8 mouse cellular contexts compared by ENCODE assay signal in the genomic region with DNA sequence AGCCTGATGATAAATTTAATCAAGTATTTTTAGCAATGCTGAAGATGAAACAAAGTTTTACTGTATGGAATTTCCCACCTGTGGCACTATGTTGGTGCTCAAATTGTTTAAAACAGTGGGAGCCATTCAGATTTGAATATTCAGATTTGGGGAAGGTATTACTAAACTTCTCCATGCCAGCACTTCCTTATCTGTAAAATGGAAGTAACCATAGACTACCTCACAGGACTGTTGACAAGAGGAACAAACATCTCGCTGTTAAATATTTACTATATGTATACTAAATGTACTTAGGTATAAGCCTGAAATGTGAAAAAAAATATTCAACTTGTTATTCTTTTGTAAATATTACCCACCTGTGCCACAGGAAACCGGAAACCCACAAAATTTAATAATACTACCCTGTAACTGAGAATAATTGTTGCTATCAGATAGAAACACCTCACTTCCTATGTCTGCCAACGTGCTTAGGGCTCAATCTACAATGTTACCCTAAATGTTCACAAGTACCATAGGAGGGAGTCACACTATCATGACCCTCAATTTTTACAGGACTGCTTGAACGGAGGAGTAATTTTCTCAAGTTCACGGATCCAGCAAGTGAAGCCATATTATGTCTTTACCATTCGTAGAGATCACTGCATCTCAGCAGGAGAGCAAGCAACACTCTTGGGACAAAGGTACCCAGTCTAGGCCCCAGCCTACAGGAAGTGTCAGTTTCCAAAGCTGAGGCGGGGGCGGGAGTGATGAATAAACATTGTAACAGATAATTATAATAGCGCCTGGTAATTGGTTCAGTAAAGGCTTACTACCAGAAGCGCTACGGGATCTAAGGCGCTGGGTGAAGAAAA. TPM values are rescaled to one million over a fixed set of nuclear protein-coding genes. Genes with fewer than 3 reads are reported as not detected.
DNase-seq lines count a peak whose midpoint lies in the region; ATAC-seq and TF ChIP-seq lines count a peak whose summit lies in the region.

No protein-coding gene starts in this region.

- peak overlapping the region; percentile 86 for H3K4me2 ChIP-seq in liver, embryonic 13.5 days
- H3K4me2 ChIP-seq in stomach, embryonic 16.5 days (ENCODE audit: low read depth, low read length), result peak overlapping the region; percentile 58

- H3K27ac ChIP-seq in thymus, adult 2 months (ENCODE audit: control insufficient read depth, insufficient read depth, low read length), result peak overlapping the region; percentile 68
- peak overlapping the region; percentile 94 for H3K27ac ChIP-seq in liver, embryonic 13.5 days
- peak overlapping the region; percentile 71 for H3K27ac ChIP-seq in stomach, embryonic 16.5 days (ENCODE audit: low read length)

- 0 out of 2 replicates have a peak, but pooled peaks have one; percentile 4 for ATAC-seq in cerebellum, adult (ENCODE audit: insufficient number of reproducible peaks, low FRiP score, low TSS enrichment)
- peak; percentile 47 for ATAC-seq in liver, embryonic 13.5 days (ENCODE audit: low read depth)
- peak; percentile 12; the same call in 1 of the 2 replicates for ATAC-seq in stomach, embryonic 16.5 days (ENCODE audit: insufficient read depth, low FRiP score)

- H3K36me3 ChIP-seq in thymus, adult 2 months (ENCODE audit: control insufficient read depth, insufficient read depth, low read length), result peaks cover 21% of the 10 kb centered on the region
- H3K36me3 ChIP-seq in liver, embryonic 13.5 days, result peaks cover 22% of the 10 kb centered on the region
- no peaks in the 10 kb centered on the region; the same call in 1 of the 2 replicates for H3K36me3 ChIP-seq in stomach, embryonic 16.5 days (ENCODE audit: control insufficient read depth, insufficient read depth, low read length)

- H3K4me3 ChIP-seq in thymus, adult 2 months (ENCODE audit: control insufficient read depth, insufficient read depth, low read length), result peak overlapping the region; percentile 94
- H3K4me3 ChIP-seq in liver, embryonic 13.5 days (replicated peaks), result peak overlapping the region; percentile 93
- H3K4me3 ChIP-seq in stomach, embryonic 16.5 days (replicated peaks; ENCODE audit: low read length), result peak overlapping the region; percentile 80

- no peaks in the 10 kb centered on the region for H3K9me3 ChIP-seq in liver, embryonic 13.5 days (replicated peaks)
- no peaks in the 10 kb centered on the region for H3K9me3 ChIP-seq in stomach, embryonic 16.5 days (replicated peaks; ENCODE audit: control insufficient read depth, low read length)

- peak overlapping the region; percentile 94 for H3K9ac ChIP-seq in liver, embryonic 13.5 days
- peak overlapping the region; percentile 87 for H3K9ac ChIP-seq in stomach, embryonic 16.5 days (ENCODE audit: low read length)

- no peak for TF ChIP-seq CTCF in thymus, adult 2 months (IDR thresholded peaks at IDR 0.05; ENCODE audit: borderline replicate concordance, control insufficient read depth, extremely low read depth, insufficient read depth, low read length, poor library complexity)

- H3K27me3 ChIP-seq in thymus, adult 2 months (ENCODE audit: control insufficient read depth, insufficient read depth, low read length), result no peaks in the 10 kb centered on the region
- H3K27me3 ChIP-seq in liver, embryonic 13.5 days, result no peaks in the 10 kb centered on the region
- no peaks in the 10 kb centered on the region for H3K27me3 ChIP-seq in stomach, embryonic 16.5 days (ENCODE audit: control insufficient read depth, insufficient read depth, low read length)

- TF ChIP-seq POLR2A in thymus, adult 2 months (IDR thresholded peaks at IDR 0.05; ENCODE audit: control insufficient read depth, extremely low read depth, insufficient read depth, low read length, poor library complexity), result no peak

- 6% methylated on average over 12 of the region's 12 CpGs for WGBS in thymus, adult 2 months
- 9% methylated on average over 12 of the region's 12 CpGs for WGBS in liver, embryonic 13.5 days (ENCODE audit: insufficient replicate concordance)
- WGBS in stomach, embryonic 16.5 days, result 11% methylated on average over 12 of the region's 12 CpGs

- DNase-seq in cerebellum, adult 18-20 months, result no peak
- no peak for DNase-seq in thymus, adult 2 months
- no peak for DNase-seq in thymus, postnatal 4 days
- DNase-seq in liver, embryonic 13.5 days, result no peak
- no peak for DNase-seq in gastrocnemius, postnatal 25 days
- no peak for DNase-seq in adrenal gland, postnatal 4 days (ENCODE audit: low spot score in 2 of 2)

- 0 out of 2 replicates have a peak, but pooled peaks cover 3% of the 10 kb centered on the region for H3K4me1 ChIP-seq in thymus, adult 2 months (replicated peaks; ENCODE audit: control insufficient read depth, insufficient read depth, low read length)
- peaks cover 40% of the 10 kb centered on the region for H3K4me1 ChIP-seq in liver, embryonic 13.5 days (replicated peaks)
- 0 out of 2 replicates have a peak, but pooled peaks cover 8% of the 10 kb centered on the region for H3K4me1 ChIP-seq in stomach, embryonic 16.5 days (ENCODE audit: control insufficient read depth, insufficient read depth, low read length)

RNA-seq across cellular contexts. Expression of a gene that starts 0.6 kb away (rescaled TPM):
- 308 and 317 TPM in 2 replicates for polyA plus RNA-seq in thymus, adult 2 months (2012; rRNA removed)
- polyA plus RNA-seq in liver, embryonic 13.5 days (2015; fragmentation: Nextera tagmentation; extraction: Ambion mirVana), result 18.4 and 21.2 TPM in 2 replicates
- 39.6 and 40.3 TPM in 2 replicates for polyA plus RNA-seq in stomach, embryonic 16.5 days (2015; fragmentation: Nextera tagmentation; extraction: Ambion mirVana)
- total RNA-seq in gastrocnemius, postnatal 25 days (2021), result 10 to 100 TPM; 26.8 to 38.9 TPM
- total RNA-seq in adrenal gland, postnatal 4 days (2021), result 10 to 100 TPM; 77.0 to 88.0 TPM

RNA-seq across cellular contexts. Expression of a gene that starts 12.6 kb away (rescaled TPM):
- 0.82 and 1.00 TPM in 2 replicates for polyA plus RNA-seq in thymus, adult 2 months (2012; rRNA removed)
- polyA plus RNA-seq in liver, embryonic 13.5 days (2015; fragmentation: Nextera tagmentation; extraction: Ambion mirVana), result 0.06 and 0.12 TPM in 2 replicates
- 1.5 TPM in 2 replicates for polyA plus RNA-seq in stomach, embryonic 16.5 days (2015; fragmentation: Nextera tagmentation; extraction: Ambion mirVana)
- not detected for total RNA-seq in gastrocnemius, postnatal 25 days (2021)
- total RNA-seq in adrenal gland, postnatal 4 days (2021), result 1 to 10 TPM; 1.6 to 2.3 TPM

RNA-seq across cellular contexts. Expression of a gene that starts 31.9 kb away (rescaled TPM):
- polyA plus RNA-seq in thymus, adult 2 months (2012; rRNA removed), result 76.5 and 89.3 TPM in 2 replicates
- 19.8 and 23.2 TPM in 2 replicates for polyA plus RNA-seq in liver, embryonic 13.5 days (2015; fragmentation: Nextera tagmentation; extraction: Ambion mirVana)
- 120 and 126 TPM in 2 replicates for polyA plus RNA-seq in stomach, embryonic 16.5 days (2015; fragmentation: Nextera tagmentation; extraction: Ambion mirVana)
- total RNA-seq in gastrocnemius, postnatal 25 days (2021), result 10 to 100 TPM; 15.8 to 17.1 TPM
- total RNA-seq in adrenal gland, postnatal 4 days (2021), result 100 to 1,000 TPM; 215 to 216 TPM

RNA-seq across cellular contexts. Expression of a gene that starts 36.6 kb away (rescaled TPM):
- 211 and 214 TPM in 2 replicates for polyA plus RNA-seq in thymus, adult 2 months (2012; rRNA removed)
- polyA plus RNA-seq in liver, embryonic 13.5 days (2015; fragmentation: Nextera tagmentation; extraction: Ambion mirVana), result 244 and 265 TPM in 2 replicates
- 206 and 264 TPM in 2 replicates for polyA plus RNA-seq in stomach, embryonic 16.5 days (2015; fragmentation: Nextera tagmentation; extraction: Ambion mirVana)
- 10 to 100 TPM; 94.2 to 95.6 TPM for total RNA-seq in gastrocnemius, postnatal 25 days (2021)
- 100 to 1,000 TPM; 219 to 235 TPM for total RNA-seq in adrenal gland, postnatal 4 days (2021)

RNA-seq across cellular contexts. Expression of a gene that starts 45.8 kb away (rescaled TPM):
- polyA plus RNA-seq in thymus, adult 2 months (2012; rRNA removed), result 24.2 and 29.3 TPM in 2 replicates
- 8.6 and 10.3 TPM in 2 replicates for polyA plus RNA-seq in liver, embryonic 13.5 days (2015; fragmentation: Nextera tagmentation; extraction: Ambion mirVana)
- 19.0 and 23.0 TPM in 2 replicates for polyA plus RNA-seq in stomach, embryonic 16.5 days (2015; fragmentation: Nextera tagmentation; extraction: Ambion mirVana)
- total RNA-seq in gastrocnemius, postnatal 25 days (2021), result 1 to 10 TPM; 1.9 to 2.1 TPM
- total RNA-seq in adrenal gland, postnatal 4 days (2021), result 10 to 100 TPM in 1 of 2 experiments, 1 to 10 TPM in 1; 8.0 to 18.2 TPM
